Mouse (Mus musculus): ENCODE results near the gene Tfr2.

DNA sequence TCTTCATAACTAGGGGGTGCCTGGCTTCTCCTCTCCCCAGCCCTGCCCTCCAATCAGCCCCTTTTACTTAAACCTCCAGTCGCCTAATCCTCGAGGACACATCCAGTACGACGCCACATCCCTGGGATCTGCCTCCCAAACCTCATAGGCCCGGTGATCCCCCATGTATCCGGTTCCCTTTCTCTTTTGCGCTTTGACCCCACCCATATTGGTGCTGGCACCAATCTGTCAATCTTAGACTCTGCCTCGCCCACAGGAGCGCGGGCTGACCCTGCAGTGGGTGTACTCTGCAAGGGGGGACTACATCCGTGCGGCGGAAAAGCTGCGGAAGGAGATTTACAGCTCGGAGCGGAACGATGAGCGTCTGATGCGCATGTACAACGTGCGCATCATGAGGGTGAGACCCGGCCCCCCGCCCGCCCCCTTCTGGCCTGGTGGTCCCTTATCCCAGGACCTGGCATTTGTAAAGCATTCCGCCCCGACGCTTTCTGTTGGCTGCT is 14.1 kb downstream of the Tfr2 start:
- TF ChIP-seq POLR2A (IDR thresholded peaks at IDR 0.05; ENCODE audit: low read depth, low read length) (no peak), CTCF (IDR thresholded peaks at IDR 0.05; ENCODE audit: extremely low read depth, insufficient read length, insufficient replicate concordance, low read depth, low read length) (no peak)
